Mouse (Mus musculus): ENCODE results near the gene Ptpn13. TPM values are rescaled to one million over a fixed set of nuclear protein-coding genes. Genes with fewer than 3 reads are reported as not detected.

The Ptpn13 gene
- total and polyA plus RNA-seq, 3 experiments: 15.1 to 43.6 (median 15.5) TPM

GRCm38 (mm10) chr5:103422609-103423008 lies 2.4 kb upstream of the Ptpn13 start:
- H3K79me2 ChIP-seq (ENCODE audit: control insufficient read depth, insufficient read depth, low read length, poor library complexity): peaks cover 3% of the 10 kb centered on the region; the same call in 1 of the 2 replicates
- H3K27me3 ChIP-seq (ENCODE audit: control insufficient read depth in 1 of 2, insufficient read depth in 2 of 2, low read length in 2 of 2): no peaks in the 10 kb centered on the region
- peaks cover 0 to 27% of the 10 kb centered on the region in 2 experiments; a peak in 2 of 4 replicates for H3K36me3 ChIP-seq (ENCODE audit: control insufficient read depth in 1 of 2, insufficient read depth in 2 of 2, low read length in 2 of 2)
- H3K27ac ChIP-seq (ENCODE audit: control insufficient read depth, low read depth, low read length): peak overlapping the region; percentile 70
- H3K9ac ChIP-seq (ENCODE audit: control insufficient read depth, low read depth, low read length, poor library complexity, severe bottlenecking): no peak overlapping the region
- H3K9me3 ChIP-seq (replicated peaks; ENCODE audit: insufficient read depth, low read length): no peaks in the 10 kb centered on the region
- H3K4me1 ChIP-seq (ENCODE audit: control insufficient read depth in 1 of 2, insufficient read depth in 2 of 2, low read length in 2 of 2): peaks cover 20% of the 10 kb centered on the region in 2 experiments
- H3K4me3 ChIP-seq (ENCODE audit: control insufficient read depth in 1 of 2, insufficient read depth in 1 of 2, low read depth in 2 of 2, low read length in 2 of 2): peak overlapping the region; percentile 18 to 59; a peak in 2 of 4 replicates
- peak; percentile 54 for DNase-seq (ENCODE audit: low read depth, low spot score)
- 0 out of 2 replicates have a peak, but pooled peaks have one; percentile 74 for TF ChIP-seq MYC (IDR thresholded peaks at IDR 0.05; ENCODE audit: low read depth, low read length)
- peak; percentile 22; the same call in 1 of the 2 replicates for TF ChIP-seq MYB (IDR thresholded peaks at IDR 0.05; ENCODE audit: low read depth, low read length)
- TF ChIP-seq TCF12 (IDR thresholded peaks at IDR 0.05; ENCODE audit: low read depth, low read length): no peak
- TF ChIP-seq GATA1 (IDR thresholded peaks at IDR 0.05; ENCODE audit: low read depth, low read length): peak; percentile 89
- TF ChIP-seq USF2 (IDR thresholded peaks at IDR 0.05; ENCODE audit: borderline replicate concordance in 1 of 2, insufficient read depth in 1 of 2, low read depth in 1 of 2, low read length in 2 of 2): no peak
- TF ChIP-seq CHD1 (IDR thresholded peaks at IDR 0.05; ENCODE audit: low read depth, low read length): peak; percentile 79; the same call in 1 of the 2 replicates
- no peak for TF ChIP-seq TBP (IDR thresholded peaks at IDR 0.05; ENCODE audit: low read depth, low read length)
- no peak for TF ChIP-seq NELFE (IDR thresholded peaks at IDR 0.05; ENCODE audit: low read depth, low read length)
- 0 out of 2 replicates have a peak, but pooled peaks have one; percentile 63 for TF ChIP-seq MAZ (IDR thresholded peaks at IDR 0.05; ENCODE audit: low read depth, low read length)
- TF ChIP-seq RAD21 (IDR thresholded peaks at IDR 0.05; ENCODE audit: low read depth, low read length): no peak
- TF ChIP-seq EP300 (IDR thresholded peaks at IDR 0.05; ENCODE audit: low read depth in 1 of 2, low read length in 2 of 2): peak; percentile 65 to 90; a peak in 3 of 4 replicates
- TF ChIP-seq POLR2A (IDR thresholded peaks at IDR 0.05; ENCODE audit: control insufficient read depth in 1 of 2, insufficient read depth in 1 of 2, low read depth in 1 of 2, low read length in 2 of 2, poor library complexity in 1 of 2): no peak
- no peak for TF ChIP-seq SMC3 (IDR thresholded peaks at IDR 0.05; ENCODE audit: low read depth, low read length)
- TF ChIP-seq ETS1 (IDR thresholded peaks at IDR 0.05; ENCODE audit: low read depth, low read length): peak; percentile 93
- no peak for TF ChIP-seq TAL1 (IDR thresholded peaks at IDR 0.05; ENCODE audit: low read length)
- TF ChIP-seq MAFK (IDR thresholded peaks at IDR 0.05; ENCODE audit: borderline replicate concordance, low read depth, low read length): 0 out of 2 replicates have a peak, but pooled peaks have one; percentile 44
- 0 out of 2 replicates have a peak, but pooled peaks have one; percentile 17 for TF ChIP-seq ELF1 (IDR thresholded peaks at IDR 0.05; ENCODE audit: low read depth, low read length)
- TF ChIP-seq RCOR1 (IDR thresholded peaks at IDR 0.05; ENCODE audit: low read depth, low read length): peak; percentile 71
- peak; percentile 83 for TF ChIP-seq ZNF384 (IDR thresholded peaks at IDR 0.05; ENCODE audit: low read depth, low read length)
- 0 out of 2 replicates have a peak, but pooled peaks have one; percentile 31 for TF ChIP-seq MAX (IDR thresholded peaks at IDR 0.05; ENCODE audit: low read length)
- TF ChIP-seq E2F4 (IDR thresholded peaks at IDR 0.05; ENCODE audit: borderline replicate concordance, low read depth, low read length): no peak
- peak; percentile 72 for TF ChIP-seq MXI1 (IDR thresholded peaks at IDR 0.05; ENCODE audit: low read depth, low read length)
- no peak for TF ChIP-seq ZKSCAN1 (IDR thresholded peaks at IDR 0.05; ENCODE audit: low read depth, low read length)
- TF ChIP-seq ZC3H11A (IDR thresholded peaks at IDR 0.05; ENCODE audit: low read depth, low read length): no peak
- TF ChIP-seq NRF1 (IDR thresholded peaks at IDR 0.05; ENCODE audit: insufficient read depth, low read depth, low read length, poor library complexity, severe bottlenecking): no peak
- no peak for TF ChIP-seq UBTF (IDR thresholded peaks at IDR 0.05; ENCODE audit: borderline replicate concordance, insufficient read depth, low read depth, low read length)
- TF ChIP-seq KAT2A (conservative IDR thresholded peaks at IDR 0.05; ENCODE audit: low read depth, low read length): no peak
- peak; percentile 50; the same call in 1 of the 2 replicates for TF ChIP-seq BHLHE40 (IDR thresholded peaks at IDR 0.05; ENCODE audit: borderline replicate concordance, low read depth, low read length)
- TF ChIP-seq MEF2A (IDR thresholded peaks at IDR 0.05; ENCODE audit: extremely low read depth, insufficient replicate concordance, low read depth, low read length, poor library complexity, severe bottlenecking): peak; percentile 98
- TF ChIP-seq JUND (IDR thresholded peaks at IDR 0.05; ENCODE audit: low read depth, low read length): no peak
- TF ChIP-seq SIN3A (IDR thresholded peaks at IDR 0.05; ENCODE audit: low read length): peak; percentile 79
- TF ChIP-seq CHD2 (IDR thresholded peaks at IDR 0.05; ENCODE audit: low read length): no peak
- no peak for TF ChIP-seq POLR2AphosphoS5 (IDR thresholded peaks at IDR 0.05; ENCODE audit: borderline replicate concordance, low read depth, low read length)
- no peak for TF ChIP-seq ZMIZ1 (IDR thresholded peaks at IDR 0.05; ENCODE audit: low read depth, low read length)
- peak; percentile 38; the same call in 1 of the 2 replicates for TF ChIP-seq HCFC1 (IDR thresholded peaks at IDR 0.05; ENCODE audit: low read depth, low read length)
- TF ChIP-seq USF1 (IDR thresholded peaks at IDR 0.05; ENCODE audit: low read depth, low read length): no peak
- TF ChIP-seq CTCF (IDR thresholded peaks at IDR 0.05 in 2 of 3, conservative IDR thresholded peaks at IDR 0.05 in 1 of 3; ENCODE audit: control insufficient read depth in 1 of 3, insufficient read depth in 1 of 3, low read depth in 2 of 3, low read length in 3 of 3, poor library complexity in 1 of 3, severe bottlenecking in 1 of 3): no peak

Data from MEL (cell line).